Mouse (Mus musculus) embryonic fibroblast, embryonic 13.5 days (primary cell): ENCODE data around the gene Rdh14.

Experiments used
- CTCF ChIP-seq: IDR thresholded peaks from 2 replicates; pipeline ENCODE4 v1.5.1; 2011; ENCODE audit warnings: mild to moderate bottlenecking, control low read depth, low read length, moderate library complexity, borderline replicate concordance; ENCODE audit not compliant: insufficient read depth
- POLR2A ChIP-seq: IDR thresholded peaks from 2 replicates; pipeline ENCODE4 v1.6.1; 2011; ENCODE audit warnings: low read depth, mild to moderate bottlenecking, control low read depth, low read length, moderate library complexity

DNA sequence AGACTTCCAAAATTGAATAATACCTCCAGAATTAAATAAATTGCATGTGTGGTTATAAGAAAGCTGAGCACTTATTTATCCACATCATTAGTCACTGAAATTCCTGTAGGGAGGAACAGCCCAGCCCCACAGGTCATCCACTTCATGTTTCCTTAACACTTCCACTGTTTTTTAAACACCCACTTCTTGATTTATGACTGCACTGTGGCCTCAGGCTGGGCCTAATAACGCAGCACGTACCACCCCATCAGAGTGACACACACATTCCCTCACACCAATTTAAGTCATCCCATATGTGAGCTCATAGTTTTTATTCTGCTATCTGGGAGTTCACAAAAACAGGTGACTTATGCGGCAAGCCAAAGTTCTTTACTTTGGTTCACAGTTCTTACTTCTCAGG, 31.8 kb downstream of the Rdh14 start:
- TF ChIP-seq POLR2A: no peak
- TF ChIP-seq CTCF: no peak
